Mouse (Mus musculus) liver, adult 2 months (tissue): ENCODE measurements at regions not wholly inside any gene's neighbourhood (a gene's known extent, or its start where the extent isn't known, plus 50 kb on each side); places are given as distances from the start of the nearest gene placed in this dataset.

Experiments used
- CTCF ChIP-seq: fragments of 200-500 bp; IDR thresholded peaks from 2 replicates; pipeline ENCODE4 v1.5.1; 2011; ENCODE audit warnings: low read depth, low read length, control low read depth
- POLR2A ChIP-seq: fragments of 200-500 bp; IDR thresholded peaks from 2 replicates; pipeline ENCODE4 v1.6.1; 2011; ENCODE audit warnings: low read length, control low read depth; ENCODE audit not compliant: insufficient read depth; ENCODE audit errors: extremely low read depth

GRCm38 (mm10) chr10:109490765-109491164 is 480.0 kb upstream of the Syt1 start:
- no peak for TF ChIP-seq CTCF
- TF ChIP-seq POLR2A = no peak
